Mouse (Mus musculus): ENCODE results near the gene Cul4a. TPM values are rescaled to one million over a fixed set of nuclear protein-coding genes. Genes with fewer than 3 reads are reported as not detected.

Cul4a gene
- total and polyA plus RNA-seq, 3 experiments = 43.4 to 167 (median 113) TPM

GRCm38 (mm10) chr8:13158718-13159376 lies 53.4 kb downstream of the Cul4a start, which contains the start of gene Lamp1:
TSS of gene Lamp1 (plus strand) at chr8:13159161.
- H3K27me3 ChIP-seq (ENCODE audit: insufficient read depth, low read length) = no peaks in the 10 kb centered on the region
- no peaks in the 10 kb centered on the region for H3K9me3 ChIP-seq (replicated peaks)
- no peak for TF ChIP-seq POLR2AphosphoS5 (IDR thresholded peaks at IDR 0.05; ENCODE audit: insufficient replicate concordance, low read depth, low read length)
- no peak for TF ChIP-seq CTCF (IDR thresholded peaks at IDR 0.05; ENCODE audit: low read depth, low read length)
- TF ChIP-seq GATA2 (IDR thresholded peaks at IDR 0.05; ENCODE audit: borderline replicate concordance, low read depth, low read length) = no peak; the same call in 1 of the 2 replicates
- no peak for TF ChIP-seq TAL1 (conservative IDR thresholded peaks at IDR 0.05; ENCODE audit: low read depth, low read length)
- no peak for TF ChIP-seq GATA1 (IDR thresholded peaks at IDR 0.05; ENCODE audit: borderline replicate concordance, low read length)
- ATAC-seq (ENCODE audit: extremely low read depth, insufficient number of reproducible peaks, low FRiP score, poor library complexity, severe bottlenecking) (peak; percentile 43), DNase-seq (ENCODE audit: low spot score) (peak; percentile 91)
- peak within 1 kb of the TSS; percentile 97 for H3K4me3 ChIP-seq (ENCODE audit: low read depth, low read length)
- H3K36me3 ChIP-seq (replicated peaks) = peaks cover 40% of the 10 kb centered on the region
- peaks cover 45% of the 10 kb centered on the region for H3K4me1 ChIP-seq (ENCODE audit: insufficient read depth, low read depth, low read length)

- ATAC-seq (ENCODE audit: extremely low read depth, insufficient number of reproducible peaks, low FRiP score, poor library complexity, severe bottlenecking) (no peak), DNase-seq (ENCODE audit: low spot score) (no peak)
- no peaks in the 10 kb centered on the region for H3K27me3 ChIP-seq (ENCODE audit: insufficient read depth, low read length)
- TF ChIP-seq GATA2 (IDR thresholded peaks at IDR 0.05; ENCODE audit: borderline replicate concordance, low read depth, low read length) (no peak), POLR2AphosphoS5 (IDR thresholded peaks at IDR 0.05; ENCODE audit: insufficient replicate concordance, low read depth, low read length) (no peak), TAL1 (conservative IDR thresholded peaks at IDR 0.05; ENCODE audit: low read depth, low read length) (no peak), CTCF (IDR thresholded peaks at IDR 0.05; ENCODE audit: low read depth, low read length) (no peak), GATA1 (IDR thresholded peaks at IDR 0.05; ENCODE audit: borderline replicate concordance, low read length) (no peak)
- H3K36me3 ChIP-seq (replicated peaks) = peaks cover 41% of the 10 kb centered on the region
- H3K9me3 ChIP-seq (replicated peaks) = no peaks in the 10 kb centered on the region
- peaks cover 51% of the 10 kb centered on the region for H3K4me1 ChIP-seq (ENCODE audit: insufficient read depth, low read depth, low read length)
- peak overlapping the region; percentile 97 for H3K4me3 ChIP-seq (ENCODE audit: low read depth, low read length)
Measured at GRCm38 (mm10) chr8:13159377-13159881, 54.0 kb downstream of the Cul4a start.

GRCm38 (mm10) chr8:13160691-13161090 lies 55.3 kb downstream of the Cul4a start:
- TF ChIP-seq GATA2 (IDR thresholded peaks at IDR 0.05; ENCODE audit: borderline replicate concordance, low read depth, low read length) (no peak), TAL1 (conservative IDR thresholded peaks at IDR 0.05; ENCODE audit: low read depth, low read length) (no peak), CTCF (IDR thresholded peaks at IDR 0.05; ENCODE audit: low read depth, low read length) (no peak), GATA1 (IDR thresholded peaks at IDR 0.05; ENCODE audit: borderline replicate concordance, low read length) (no peak), POLR2AphosphoS5 (IDR thresholded peaks at IDR 0.05; ENCODE audit: insufficient replicate concordance, low read depth, low read length) (no peak)
- Histone ChIP-seq H3K27me3 (ENCODE audit: insufficient read depth, low read length) (no peaks in the 10 kb centered on the region), H3K36me3 (replicated peaks) (peaks cover 41% of the 10 kb centered on the region), H3K4me3 (ENCODE audit: low read depth, low read length) (peak overlapping the region; percentile 97; the same call in 1 of the 2 replicates), H3K4me1 (ENCODE audit: insufficient read depth, low read depth, low read length) (peaks cover 61% of the 10 kb centered on the region), H3K9me3 (replicated peaks) (no peaks in the 10 kb centered on the region)
- ATAC-seq (ENCODE audit: extremely low read depth, insufficient number of reproducible peaks, low FRiP score, poor library complexity, severe bottlenecking) = no peak
- DNase-seq (ENCODE audit: low spot score) = no peak

GRCm38 (mm10) chr8:13162098-13162497 lies 56.7 kb downstream of the Cul4a start:
- Histone ChIP-seq H3K4me3 (ENCODE audit: low read depth, low read length) (peak overlapping the region; percentile 60; the same call in 1 of the 2 replicates), H3K9me3 (replicated peaks) (no peaks in the 10 kb centered on the region), H3K36me3 (replicated peaks) (peaks cover 51% of the 10 kb centered on the region), H3K4me1 (ENCODE audit: insufficient read depth, low read depth, low read length) (peaks cover 67% of the 10 kb centered on the region), H3K27me3 (ENCODE audit: insufficient read depth, low read length) (no peaks in the 10 kb centered on the region)
- ATAC-seq (ENCODE audit: extremely low read depth, insufficient number of reproducible peaks, low FRiP score, poor library complexity, severe bottlenecking) (no peak), DNase-seq (ENCODE audit: low spot score) (no peak)
- TF ChIP-seq CTCF (IDR thresholded peaks at IDR 0.05; ENCODE audit: low read depth, low read length) = no peak

DNA sequence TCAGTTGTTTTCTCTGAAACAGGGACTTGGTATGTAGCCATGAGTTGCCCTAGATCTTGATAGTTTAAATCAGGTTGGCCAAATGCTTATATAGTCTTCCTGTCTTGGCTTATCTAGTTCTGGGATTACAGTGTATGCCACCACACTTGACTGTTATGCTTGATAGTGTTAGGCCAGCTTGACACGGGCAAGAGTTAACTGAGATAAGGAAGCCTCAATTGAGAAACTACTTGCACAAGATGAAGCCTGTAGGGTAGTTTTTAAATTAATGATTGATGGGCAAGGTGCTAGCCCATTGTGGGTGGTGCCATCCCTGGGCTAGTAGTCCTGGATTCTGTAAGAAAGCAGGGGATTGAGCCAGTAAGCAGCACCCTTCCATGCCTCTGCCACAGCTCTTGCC lies 58.1 kb downstream of the Cul4a start:
- no peaks in the 10 kb centered on the region for H3K9me3 ChIP-seq (replicated peaks)
- peak overlapping the region; percentile 16; the same call in 1 of the 2 replicates for H3K4me3 ChIP-seq (ENCODE audit: low read depth, low read length)
- H3K36me3 ChIP-seq (replicated peaks) = peaks cover 66% of the 10 kb centered on the region
- no peak for TF ChIP-seq CTCF (IDR thresholded peaks at IDR 0.05; ENCODE audit: low read depth, low read length)
- TF ChIP-seq TAL1 (conservative IDR thresholded peaks at IDR 0.05; ENCODE audit: low read depth, low read length) = peak; percentile 86
- 0 out of 2 replicates have a peak, but pooled peaks have one; percentile 35 for TF ChIP-seq GATA2 (IDR thresholded peaks at IDR 0.05; ENCODE audit: borderline replicate concordance, low read depth, low read length)
- no peaks in the 10 kb centered on the region for H3K27me3 ChIP-seq (ENCODE audit: insufficient read depth, low read length)
- DNase-seq (ENCODE audit: low spot score) = peak; percentile 36
- peak; percentile 69 for ATAC-seq (ENCODE audit: extremely low read depth, insufficient number of reproducible peaks, low FRiP score, poor library complexity, severe bottlenecking)
- H3K4me1 ChIP-seq (ENCODE audit: insufficient read depth, low read depth, low read length) = peaks cover 70% of the 10 kb centered on the region

- Histone ChIP-seq H3K4me3 (ENCODE audit: low read depth, low read length) (no peak overlapping the region; the same call in 1 of the 2 replicates), H3K4me1 (ENCODE audit: insufficient read depth, low read depth, low read length) (peaks cover 74% of the 10 kb centered on the region), H3K9me3 (replicated peaks) (no peaks in the 10 kb centered on the region), H3K27me3 (ENCODE audit: insufficient read depth, low read length) (no peaks in the 10 kb centered on the region), H3K36me3 (replicated peaks) (peaks cover 74% of the 10 kb centered on the region)
- DNase-seq (ENCODE audit: low spot score) (no peak), ATAC-seq (ENCODE audit: extremely low read depth, insufficient number of reproducible peaks, low FRiP score, poor library complexity, severe bottlenecking) (no peak)
- TF ChIP-seq GATA2 (IDR thresholded peaks at IDR 0.05; ENCODE audit: borderline replicate concordance, low read depth, low read length) (no peak), GATA1 (IDR thresholded peaks at IDR 0.05; ENCODE audit: borderline replicate concordance, low read length) (no peak), TAL1 (conservative IDR thresholded peaks at IDR 0.05; ENCODE audit: low read depth, low read length) (no peak), POLR2AphosphoS5 (IDR thresholded peaks at IDR 0.05; ENCODE audit: insufficient replicate concordance, low read depth, low read length) (no peak), CTCF (IDR thresholded peaks at IDR 0.05; ENCODE audit: low read depth, low read length) (no peak)
Measured at GRCm38 (mm10) chr8:13164361-13164760, 58.9 kb downstream of the Cul4a start.

All from G1E (cell line).